21 mouse cellular contexts compared by ENCODE assay signal in the genomic region with DNA sequence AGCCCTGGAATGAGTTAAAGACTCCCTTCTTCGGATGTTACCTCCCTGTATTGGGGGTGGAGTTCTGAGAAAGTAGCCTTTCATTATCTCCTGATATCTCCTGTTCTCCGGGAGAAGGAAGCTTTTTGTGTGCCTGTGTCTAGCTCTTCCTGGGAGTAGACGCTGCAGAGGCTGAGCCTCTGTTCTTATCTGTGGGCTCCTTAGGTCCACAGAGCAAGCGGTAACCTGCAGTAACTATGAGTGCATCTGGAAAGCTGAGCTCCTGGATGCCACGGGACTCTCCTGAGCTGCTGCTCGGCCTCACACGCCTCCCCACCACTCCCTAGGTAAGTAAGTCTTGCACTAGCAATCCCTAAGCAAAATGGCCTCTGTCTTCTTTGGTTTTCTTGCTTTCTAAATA. TPM values are rescaled to one million over a fixed set of nuclear protein-coding genes. Genes with fewer than 3 reads are reported as not detected.
DNase-seq lines count a peak whose midpoint lies in the region; ATAC-seq and TF ChIP-seq lines count a peak whose summit lies in the region.
"Had no signal": no experiment of that assay in that cellular context is flagged by ENCODE, and none has a peak within 500 bp of the region (broad histone marks: within the 10 kb centered on the region; RNA-seq: fewer than 3 reads in every experiment).

No protein-coding gene starts in this region.

- 0 out of 2 replicates have a peak, but pooled peaks have one; percentile 9 for TF ChIP-seq EP300 in liver, embryonic 14.5 days (IDR thresholded peaks at IDR 0.05; ENCODE audit: low read depth)

- WGBS in liver, adult 2 months: 54% methylated on average over 7 of the region's 7 CpGs
- WGBS in liver, embryonic 14.5 days (ENCODE audit: insufficient replicate concordance): 16% methylated on average over 7 of the region's 7 CpGs

- peak overlapping the region; percentile 60 for H3K4me3 ChIP-seq in testis, adult 2 months (ENCODE audit: control insufficient read depth, low read depth, low read length)
- H3K4me3 ChIP-seq in liver, adult 2 months (ENCODE audit: insufficient read depth, low read depth, low read length): no peak overlapping the region
- no peak overlapping the region for H3K4me3 ChIP-seq in liver, embryonic 14.5 days (ENCODE audit: insufficient read depth in 1 of 2, low read depth in 2 of 2, low read length in 2 of 2)
- H3K4me3 ChIP-seq: embryonic facial prominence, embryonic 12.5 days; forebrain, embryonic 12.5 days; gastrocnemius, adult 2 months; heart, embryonic 13.5 days; hindbrain, embryonic 15.5 days had no signal

- TF ChIP-seq CTCF in testis, adult 2 months (IDR thresholded peaks at IDR 0.05; ENCODE audit: control insufficient read depth, insufficient read depth, insufficient replicate concordance, low read depth, low read length): no peak
- TF ChIP-seq CTCF in liver, adult 2 months (IDR thresholded peaks at IDR 0.05; ENCODE audit: low read depth, low read length): no peak
- no peak for TF ChIP-seq CTCF in liver, embryonic 14.5 days (IDR thresholded peaks at IDR 0.05; ENCODE audit: low read depth)

- DNase-seq in testis, postnatal 14 days (ENCODE audit: low spot score): no peak
- no peak for DNase-seq in liver, adult 2 months (ENCODE audit: extremely low read depth, low read depth, low spot score)
- peak in 1 of 3 experiments; percentile 51 for DNase-seq in liver, embryonic 14.5 days (ENCODE audit: low read depth in 3 of 3, low spot score in 3 of 3)
- no peak for DNase-seq in right cerebral cortex, adult 2 months (ENCODE audit: low spot score in 2 of 2)
- no peak for DNase-seq in left cerebral cortex, postnatal 10 days (ENCODE audit: extremely low spot score in 1 of 2, low spot score in 2 of 2)
- DNase-seq: adrenal gland, postnatal 10 days; cerebellum, adult 9-10 months; cerebellum, postnatal 25 days; forebrain, postnatal 0 days; gastrocnemius, adult 2 months; gastrocnemius, postnatal 25 days; heart, postnatal 36 days had no signal

- peak overlapping the region; percentile 46 for H3K9ac ChIP-seq in liver, adult 2 months (ENCODE audit: low read depth, low read length)
- H3K9ac ChIP-seq in liver, embryonic 14.5 days (replicated peaks): 0 out of 2 replicates have a peak overlapping the region, but pooled peaks have one; percentile 9
- H3K9ac ChIP-seq: embryonic facial prominence, embryonic 12.5 days; forebrain, embryonic 12.5 days; forebrain, postnatal 0 days; heart, embryonic 13.5 days; hindbrain, embryonic 15.5 days had no signal

- peaks cover 9% of the 10 kb centered on the region; the same call in 1 of the 2 replicates for H3K79me2 ChIP-seq in liver, adult 2 months (ENCODE audit: control insufficient read depth, insufficient read depth, low read length)

- peak overlapping the region; percentile 68 for H3K27ac ChIP-seq in testis, adult 2 months (ENCODE audit: control insufficient read depth, insufficient read depth, low read depth, low read length)
- peak overlapping the region; percentile 94 for H3K27ac ChIP-seq in liver, adult 2 months (replicated peaks; ENCODE audit: insufficient read depth, low read depth, low read length)
- no peak overlapping the region for H3K27ac ChIP-seq in liver, embryonic 14.5 days
- H3K27ac ChIP-seq: forebrain, embryonic 12.5 days; gastrocnemius, adult 2 months; heart, embryonic 13.5 days; hindbrain, embryonic 15.5 days had no signal

- intact Hi-C loops in left cerebral cortex, postnatal 10 days (cut with DNase I): no loop called here

- peak overlapping the region; percentile 28; the same call in 1 of the 2 replicates for H3K4me2 ChIP-seq in liver, embryonic 14.5 days (ENCODE audit: low read depth)
- H3K4me2 ChIP-seq: embryonic facial prominence, embryonic 12.5 days; forebrain, embryonic 12.5 days; heart, embryonic 13.5 days; hindbrain, embryonic 15.5 days had no signal

- H3K27me3 ChIP-seq in testis, adult 2 months (ENCODE audit: control insufficient read depth, insufficient read depth, low read length): no peaks in the 10 kb centered on the region
- no peaks in the 10 kb centered on the region for H3K27me3 ChIP-seq in liver, adult 2 months (ENCODE audit: control insufficient read depth, insufficient read depth, low read length)
- H3K27me3 ChIP-seq in liver, embryonic 14.5 days (ENCODE audit: control insufficient read depth, insufficient read depth, low read length): no peaks in the 10 kb centered on the region
- H3K27me3 ChIP-seq: CH12.LX; embryonic facial prominence, embryonic 12.5 days; forebrain, embryonic 12.5 days; heart, embryonic 13.5 days; hindbrain, embryonic 15.5 days had no signal

- no peaks in the 10 kb centered on the region for H3K9me3 ChIP-seq in liver, embryonic 14.5 days (ENCODE audit: control insufficient read depth, low read length)
- H3K9me3 ChIP-seq: embryonic facial prominence, embryonic 12.5 days; forebrain, embryonic 12.5 days; heart, embryonic 13.5 days; hindbrain, embryonic 15.5 days had no signal

- peaks cover 7% of the 10 kb centered on the region for H3K4me1 ChIP-seq in testis, adult 2 months (ENCODE audit: control insufficient read depth, insufficient read depth, low read length)
- H3K4me1 ChIP-seq in liver, adult 2 months (ENCODE audit: control insufficient read depth, insufficient read depth, low read length): peaks cover 41% of the 10 kb centered on the region
- H3K4me1 ChIP-seq in liver, embryonic 14.5 days (replicated peaks; ENCODE audit: control insufficient read depth in 2 of 2, insufficient read depth in 2 of 2, low read length in 1 of 2): peaks cover 24 to 45% of the 10 kb centered on the region in 2 experiments

- ATAC-seq in liver, embryonic 14.5 days (ENCODE audit: insufficient read depth): peak; percentile 56
- ATAC-seq: forebrain, postnatal 0 days had no signal

- TF ChIP-seq POLR2A in testis, adult 2 months (IDR thresholded peaks at IDR 0.05; ENCODE audit: control insufficient read depth, low read depth, low read length): peak; percentile 35; the same call in 1 of the 2 replicates
- no peak for TF ChIP-seq POLR2A in liver, adult 2 months (IDR thresholded peaks at IDR 0.05; ENCODE audit: extremely low read depth, insufficient read depth, low read length)

- H3K36me3 ChIP-seq in testis, adult 2 months (ENCODE audit: control insufficient read depth, insufficient read depth, low read length): no peaks in the 10 kb centered on the region
- H3K36me3 ChIP-seq in liver, adult 2 months (ENCODE audit: control insufficient read depth, insufficient read depth, low read length): peaks cover 13% of the 10 kb centered on the region; the same call in 1 of the 2 replicates
- no peaks in the 10 kb centered on the region for H3K36me3 ChIP-seq in liver, embryonic 14.5 days (replicated peaks; ENCODE audit: control insufficient read depth, insufficient read depth, low read depth)
- H3K36me3 ChIP-seq: embryonic facial prominence, embryonic 12.5 days; forebrain, embryonic 12.5 days; hindbrain, embryonic 15.5 days had no signal

RNA-seq across cellular contexts. Expression of a gene that starts 0.5 kb away (rescaled TPM):
- polyA plus RNA-seq in testis, adult 2 months (2012; rRNA removed): 0.81 TPM in 1 of 2 replicates, not detected in the other
- total RNA-seq in liver, adult 2 months (2014; rRNA removed): 1.3 and 5.7 TPM in 2 replicates
- polyA plus RNA-seq in liver, adult 2 months (2012; rRNA removed): 0.28 and 1.5 TPM in 2 replicates
- not detected in 2 replicates for polyA plus RNA-seq in liver, embryonic 14.5 days (2012; rRNA removed)
- polyA plus RNA-seq in liver, embryonic 14.5 days (2014; fragmentation: Nextera tagmentation; extraction: Ambion mirVana): 0.20 TPM in 1 of 2 replicates, not detected in the other
- not detected for total RNA-seq in left cerebral cortex, postnatal 10 days (2021)
- total RNA-seq: forebrain, postnatal 0 days; granulocyte monocyte progenitor cell, adult 5-6 weeks had no signal
- polyA plus RNA-seq: cortical plate, adult 2 months; embryonic facial prominence, embryonic 12.5 days; forebrain, embryonic 12.5 days; forebrain, postnatal 0 days; heart, embryonic 13.5 days; hindbrain, embryonic 11.5 days; hindbrain, embryonic 15.5 days had no signal

RNA-seq across cellular contexts. Expression of a gene that starts 2.4 kb away (rescaled TPM):
- polyA plus RNA-seq in testis, adult 2 months (2012; rRNA removed): 3.0 and 3.4 TPM in 2 replicates
- 73.7 and 79.3 TPM in 2 replicates for total RNA-seq in liver, adult 2 months (2014; rRNA removed)
- polyA plus RNA-seq in liver, adult 2 months (2012; rRNA removed): 37.2 and 37.7 TPM in 2 replicates
- polyA plus RNA-seq in liver, embryonic 14.5 days (2012; rRNA removed): 1.5 and 2.2 TPM in 2 replicates
- 1.6 and 1.8 TPM in 2 replicates for polyA plus RNA-seq in liver, embryonic 14.5 days (2014; fragmentation: Nextera tagmentation; extraction: Ambion mirVana)
- 1 to 10 TPM; 3.0 to 3.1 TPM for total RNA-seq in left cerebral cortex, postnatal 10 days (2021)

RNA-seq across cellular contexts. Expression of a gene that starts 4.5 kb away (rescaled TPM):
- 879 and 1,010 TPM in 2 replicates for polyA plus RNA-seq in testis, adult 2 months (2012; rRNA removed)
- total RNA-seq in liver, adult 2 months (2014; rRNA removed): 0.07 and 0.18 TPM in 2 replicates
- polyA plus RNA-seq in liver, adult 2 months (2012; rRNA removed): 0.30 and 0.31 TPM in 2 replicates
- polyA plus RNA-seq in liver, embryonic 14.5 days (2012; rRNA removed): 0.06 and 0.13 TPM in 2 replicates
- 0.47 and 0.57 TPM in 2 replicates for polyA plus RNA-seq in liver, embryonic 14.5 days (2014; fragmentation: Nextera tagmentation; extraction: Ambion mirVana)
- total RNA-seq in left cerebral cortex, postnatal 10 days (2021): not detected
- total RNA-seq: gastrocnemius, postnatal 25 days; granulocyte monocyte progenitor cell, adult 5-6 weeks had no signal

RNA-seq across cellular contexts. Expression of a gene that starts 19.5 kb away (rescaled TPM):
- polyA plus RNA-seq in testis, adult 2 months (2012; rRNA removed): 24.9 and 26.3 TPM in 2 replicates
- total RNA-seq in liver, adult 2 months (2014; rRNA removed): 19.5 and 23.8 TPM in 2 replicates
- 49.8 and 62.0 TPM in 2 replicates for polyA plus RNA-seq in liver, adult 2 months (2012; rRNA removed)
- polyA plus RNA-seq in liver, embryonic 14.5 days (2012; rRNA removed): 57.9 and 68.5 TPM in 2 replicates
- 49.7 and 62.4 TPM in 2 replicates for polyA plus RNA-seq in liver, embryonic 14.5 days (2014; fragmentation: Nextera tagmentation; extraction: Ambion mirVana)
- 10 to 100 TPM; 86.0 to 93.8 TPM for total RNA-seq in left cerebral cortex, postnatal 10 days (2021)

RNA-seq across cellular contexts. Expression of a gene that starts 24.0 kb away (rescaled TPM):
- polyA plus RNA-seq in testis, adult 2 months (2012; rRNA removed): 76.4 and 93.9 TPM in 2 replicates
- 68.1 and 84.8 TPM in 2 replicates for total RNA-seq in liver, adult 2 months (2014; rRNA removed)
- 307 and 310 TPM in 2 replicates for polyA plus RNA-seq in liver, adult 2 months (2012; rRNA removed)
- 48.2 and 58.8 TPM in 2 replicates for polyA plus RNA-seq in liver, embryonic 14.5 days (2012; rRNA removed)
- polyA plus RNA-seq in liver, embryonic 14.5 days (2014; fragmentation: Nextera tagmentation; extraction: Ambion mirVana): 81.7 and 97.2 TPM in 2 replicates
- 100 to 1,000 TPM; 114 to 127 TPM for total RNA-seq in left cerebral cortex, postnatal 10 days (2021)

Comparison
In these comparisons a context has a peak if more than half of its experiments do, and no peak if none do; other contexts are left out.
1. RNA of a gene that starts 4.5 kb away (polyA plus RNA-seq): 879 to 1,010 TPM in testis, adult 2 months; 0.06 to 0.57 TPM in liver, embryonic 14.5 days and 0.30 to 0.31 TPM in liver, adult 2 months; every median in the first group is over 100 times any median in the second.